Mouse (Mus musculus) mature B cell (primary cell): Measurements from ENCODE around the gene Gm10447.

Experiments
- in situ Hi-C: fragments of 300-500 bp; cut with MboI; formaldehyde crosslinking; loops from 2 replicates; pipeline ENCODE4 v1.14.3; 2019

Gene Gm10447

DNA sequence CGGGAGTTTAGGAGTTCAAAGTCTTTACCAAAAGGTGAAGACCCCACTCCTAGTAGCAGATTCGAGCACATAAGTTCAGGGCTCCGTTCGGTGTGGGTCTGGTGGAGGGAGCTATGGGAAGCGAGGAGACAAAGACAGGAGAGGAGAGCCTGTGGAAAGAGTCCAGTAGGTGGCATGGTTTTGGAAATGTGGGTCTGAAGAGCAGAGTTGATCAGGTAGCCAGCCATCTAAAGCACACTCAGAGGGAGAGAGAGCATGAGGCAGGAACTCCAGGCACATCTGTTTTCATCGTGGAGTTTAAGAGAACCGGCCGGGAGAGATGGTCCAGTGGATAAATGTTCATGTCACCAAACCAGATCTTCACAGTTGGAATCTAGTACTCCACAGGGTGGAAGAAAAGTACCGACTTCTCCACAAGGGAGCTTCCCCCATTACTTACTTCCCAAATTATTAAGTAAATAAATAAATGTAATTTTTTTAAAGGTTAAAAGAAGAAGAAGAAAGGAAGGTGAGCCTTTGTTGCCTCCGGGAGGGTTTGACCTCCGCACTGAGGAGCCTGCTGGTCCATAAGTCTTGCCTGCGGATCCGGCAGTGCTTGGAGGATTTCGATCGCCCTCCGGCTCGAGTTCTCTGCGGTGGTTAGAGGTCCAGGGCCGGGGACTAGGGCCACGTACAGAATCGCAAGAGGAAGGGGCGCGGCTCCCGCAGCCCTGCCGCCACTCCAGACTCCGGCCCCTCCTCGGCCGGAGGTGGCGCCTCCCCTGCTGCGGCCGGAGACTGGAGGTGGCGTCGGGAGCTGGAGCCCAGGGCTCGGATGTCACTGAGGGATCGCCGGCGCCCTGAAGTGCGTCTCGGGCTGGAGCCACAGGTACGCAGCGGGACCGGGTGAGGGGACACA lies at the start of gene Gm10447, which contains the start of gene Shroom1:
Gene Gm10447, minus strand, starts transcription at position 637 of the 898 bp plus-strand sequence.
Gene Shroom1, plus strand, starts transcription at position 732 of the 898 bp plus-strand sequence.
- in situ Hi-C loops = no loop called here

DNA sequence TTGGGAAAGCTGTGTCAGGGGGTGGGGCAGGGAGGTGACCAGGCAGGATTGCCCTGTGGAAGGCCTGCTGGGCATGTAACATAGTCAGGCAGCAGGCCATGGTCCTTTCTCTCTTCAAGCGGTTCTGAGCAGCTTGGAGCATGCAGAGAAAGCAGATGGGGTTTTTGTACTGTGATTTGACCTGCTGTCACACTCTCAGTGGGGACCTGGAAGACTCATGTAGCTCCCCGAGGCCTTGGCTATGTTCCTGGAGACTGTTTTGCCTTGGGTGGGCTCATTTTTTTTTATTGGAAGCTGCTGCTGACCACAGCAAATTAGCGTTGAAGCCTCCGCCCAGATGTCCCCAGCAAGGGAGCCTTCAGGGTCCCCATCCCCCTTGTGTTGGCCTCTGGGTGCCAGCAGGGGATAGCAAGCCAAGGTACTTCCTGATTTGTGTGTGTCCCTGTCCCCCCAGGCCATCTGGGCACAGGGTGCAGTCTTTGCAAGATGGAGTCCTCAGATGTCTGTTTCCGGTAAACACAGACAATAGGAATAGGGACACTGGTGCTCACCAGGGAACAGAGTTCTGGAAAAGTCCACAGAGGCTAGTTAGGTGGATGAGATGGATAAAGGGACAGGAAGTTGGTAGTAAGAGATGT lies 48.2 kb upstream of the Gm10447 start:
- in situ Hi-C loops = no loop called here

DNA sequence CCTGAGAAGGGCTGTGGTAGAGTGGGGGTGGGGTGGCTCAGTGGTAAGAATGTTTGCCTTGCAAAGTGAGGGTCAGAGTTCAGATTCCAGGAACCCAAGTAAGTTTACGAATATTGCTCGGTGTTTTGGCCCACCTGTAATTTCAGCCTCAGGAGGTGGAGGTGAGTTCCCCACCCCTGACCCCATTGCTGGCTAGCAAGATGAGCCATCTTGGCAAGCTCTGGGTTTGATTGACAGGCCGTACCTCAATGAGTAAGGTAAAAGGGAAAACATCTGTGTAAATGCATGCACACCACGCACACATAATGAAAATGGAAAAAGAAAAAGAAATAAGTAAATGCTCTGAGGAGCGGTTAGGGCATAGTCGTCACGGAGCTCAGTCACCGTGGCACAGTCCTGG lies 47.5 kb upstream of the Gm10447 start:
- in situ Hi-C loops = no loop called here

GRCm38 (mm10) chr11:53503738-53504137 lies 46.8 kb upstream of the Gm10447 start:
- in situ Hi-C loops = no loop called here

DNA sequence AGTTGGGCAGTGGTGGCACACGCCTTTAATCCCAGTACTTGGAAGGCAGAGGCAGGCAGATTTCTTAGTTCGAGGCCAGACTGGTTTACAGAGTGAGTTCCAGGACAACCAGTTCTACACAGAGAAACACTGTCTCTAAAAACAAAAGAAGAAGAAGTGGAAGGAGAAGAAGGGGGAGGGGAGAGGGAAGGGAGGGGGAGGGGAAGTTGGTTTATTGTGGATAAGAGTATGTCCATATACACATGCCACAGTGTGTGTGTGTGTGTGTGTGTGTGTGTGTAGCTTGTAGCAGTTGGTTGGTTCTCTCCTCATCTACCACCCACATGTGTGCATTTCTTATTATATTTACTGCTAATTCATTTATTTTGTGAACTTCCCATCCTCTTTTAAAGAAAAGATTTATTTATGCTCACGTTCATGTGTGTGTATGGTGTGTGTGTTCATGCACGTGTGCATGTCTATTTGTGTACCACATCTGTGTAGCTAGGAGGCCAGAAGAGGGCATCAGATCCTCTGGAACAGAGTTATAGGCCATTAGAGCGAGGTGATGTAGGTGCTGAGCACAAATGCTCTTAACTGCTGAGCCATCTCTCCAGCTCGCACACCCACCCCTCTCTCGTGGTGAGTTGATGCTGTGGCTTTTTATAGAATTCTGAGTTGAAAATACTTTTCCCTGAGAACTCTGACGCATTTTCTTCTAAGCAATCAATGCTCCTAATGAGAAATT lies 45.3 kb upstream of the Gm10447 start:
- in situ Hi-C loops = no loop called here

GRCm38 (mm10) chr11:53500569-53500968 lies 43.7 kb upstream of the Gm10447 start:
- in situ Hi-C loops = no loop called here

GRCm38 (mm10) chr11:53496946-53497345 lies 40.0 kb upstream of the Gm10447 start:
- in situ Hi-C loops = no loop called here

DNA sequence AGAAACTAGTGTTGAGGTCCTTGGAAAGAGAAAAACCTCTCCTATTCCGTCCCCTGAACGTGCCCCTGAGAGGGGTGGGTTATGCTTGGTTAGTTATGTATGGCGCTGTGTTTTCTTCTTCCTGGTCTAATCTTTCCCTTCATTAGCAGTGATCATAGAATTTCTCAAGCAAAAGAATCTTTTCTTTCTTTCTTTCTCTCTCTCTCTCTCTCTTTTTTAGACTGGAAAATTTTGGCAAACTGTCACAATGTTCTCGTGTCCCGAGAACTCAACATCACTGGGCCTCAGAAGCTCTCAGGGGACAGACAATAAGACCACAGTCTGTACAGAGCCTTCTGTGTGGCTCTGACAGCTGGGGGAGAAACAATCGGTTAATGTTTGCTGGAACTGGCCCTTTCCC lies 38.5 kb upstream of the Gm10447 start:
- in situ Hi-C loops = no loop called here

DNA sequence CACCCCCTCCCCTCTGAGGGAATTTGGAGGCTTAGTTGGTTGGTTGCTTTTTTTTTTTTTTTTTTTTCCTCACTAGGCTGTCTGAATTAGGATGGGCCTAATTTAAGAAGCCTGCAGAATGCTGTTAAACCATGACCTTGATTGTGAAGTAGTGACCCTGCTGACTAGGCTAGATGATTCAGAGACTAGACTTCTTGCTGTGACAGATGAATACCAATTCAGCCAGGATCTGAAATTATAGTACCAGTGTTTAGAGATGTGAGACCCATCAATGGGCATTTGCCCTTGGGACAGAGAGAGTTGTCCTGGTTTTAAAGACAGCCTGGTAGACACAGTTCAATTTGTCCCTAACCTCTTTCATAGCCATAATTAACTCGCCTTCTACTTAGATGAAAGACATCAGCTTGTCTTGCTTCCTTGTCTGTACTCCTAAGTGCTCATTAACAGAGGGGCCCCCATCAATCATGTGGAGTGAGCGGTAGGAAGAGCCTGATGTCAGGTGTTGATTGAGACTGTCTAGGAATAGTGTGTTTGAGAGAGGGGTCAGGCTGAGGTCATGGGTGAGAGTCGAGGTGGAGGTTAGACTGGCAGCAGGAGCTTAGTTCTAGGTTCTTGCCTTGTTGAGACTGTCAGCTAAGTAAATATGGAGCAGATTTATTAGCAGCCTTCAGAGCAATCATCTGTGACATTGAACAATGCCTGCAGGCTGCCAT lies 36.5 kb upstream of the Gm10447 start:
- in situ Hi-C loops = no loop called here

- in situ Hi-C loops = no loop called here
These were observed 35.1 kb upstream of the Gm10447 start for GRCm38 (mm10) chr11:53491954-53492401.

GRCm38 (mm10) chr11:53489421-53489820 lies 32.5 kb upstream of the Gm10447 start:
- in situ Hi-C loops = no loop called here

GRCm38 (mm10) chr11:53489007-53489406 lies 32.1 kb upstream of the Gm10447 start:
- in situ Hi-C loops = no loop called here

- in situ Hi-C loops = no loop called here
These were observed 30.1 kb upstream of the Gm10447 start for GRCm38 (mm10) chr11:53486822-53487594.

DNA sequence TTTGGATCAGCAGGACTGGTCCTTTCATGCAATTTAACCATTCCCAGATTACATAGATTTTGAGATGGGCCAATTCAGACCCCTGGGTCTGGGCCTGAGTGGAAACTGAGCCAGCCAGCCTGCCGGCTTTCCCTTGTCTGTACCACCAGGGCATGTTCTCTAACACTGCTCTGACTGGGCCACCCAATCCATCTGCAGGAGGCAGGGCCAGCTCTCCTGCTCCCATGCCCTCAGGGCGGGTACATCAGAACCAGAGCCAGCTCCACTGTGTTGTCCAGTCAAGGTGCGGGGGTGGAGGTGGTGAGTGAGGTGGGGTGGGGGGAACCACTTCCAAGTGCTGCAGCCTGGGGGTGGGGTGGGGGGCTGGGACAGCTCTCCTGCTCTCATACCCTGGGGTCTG lies 29.4 kb upstream of the Gm10447 start:
- in situ Hi-C loops = no loop called here

- in situ Hi-C loops = no loop called here
These were observed 28.8 kb upstream of the Gm10447 start for GRCm38 (mm10) chr11:53485719-53486118.

DNA sequence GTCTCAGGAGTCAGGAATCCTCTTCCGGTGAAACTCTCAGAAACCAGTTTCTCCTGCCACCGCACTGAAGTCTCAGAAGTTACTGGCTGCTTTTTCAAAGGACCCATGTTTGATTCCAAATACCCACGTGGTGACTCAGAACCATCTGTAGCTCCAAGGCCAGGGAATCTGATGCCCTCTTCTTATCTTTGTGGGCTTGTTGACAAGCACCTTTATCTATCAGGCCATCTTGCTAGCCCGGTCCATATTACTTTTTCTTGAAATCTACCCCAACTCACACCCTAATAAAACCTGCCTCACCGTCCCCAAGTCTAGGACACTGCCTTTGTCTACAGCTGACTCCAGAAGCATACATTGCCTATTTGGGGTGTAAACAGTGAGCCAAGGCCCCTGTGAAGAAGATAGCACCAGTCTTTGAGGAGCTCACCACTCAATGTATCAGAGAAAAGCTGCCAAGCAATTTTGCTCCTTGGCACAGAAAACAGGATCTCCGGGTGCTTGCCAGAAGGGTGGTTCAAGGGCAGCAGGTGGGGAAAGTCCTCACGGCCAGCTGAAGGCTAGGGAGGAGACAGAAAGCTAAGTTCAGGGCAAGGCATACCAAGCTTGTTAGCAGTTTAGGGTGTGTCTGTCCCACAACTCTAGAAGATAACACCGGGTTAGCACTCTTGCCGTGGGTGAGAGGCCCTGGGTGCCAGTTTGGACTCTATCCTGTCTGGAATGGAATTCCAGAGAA lies 26.4 kb upstream of the Gm10447 start:
- in situ Hi-C loops = no loop called here

- in situ Hi-C loops = no loop called here
These were observed 24.3 kb upstream of the Gm10447 start for GRCm38 (mm10) chr11:53481088-53481730.

DNA sequence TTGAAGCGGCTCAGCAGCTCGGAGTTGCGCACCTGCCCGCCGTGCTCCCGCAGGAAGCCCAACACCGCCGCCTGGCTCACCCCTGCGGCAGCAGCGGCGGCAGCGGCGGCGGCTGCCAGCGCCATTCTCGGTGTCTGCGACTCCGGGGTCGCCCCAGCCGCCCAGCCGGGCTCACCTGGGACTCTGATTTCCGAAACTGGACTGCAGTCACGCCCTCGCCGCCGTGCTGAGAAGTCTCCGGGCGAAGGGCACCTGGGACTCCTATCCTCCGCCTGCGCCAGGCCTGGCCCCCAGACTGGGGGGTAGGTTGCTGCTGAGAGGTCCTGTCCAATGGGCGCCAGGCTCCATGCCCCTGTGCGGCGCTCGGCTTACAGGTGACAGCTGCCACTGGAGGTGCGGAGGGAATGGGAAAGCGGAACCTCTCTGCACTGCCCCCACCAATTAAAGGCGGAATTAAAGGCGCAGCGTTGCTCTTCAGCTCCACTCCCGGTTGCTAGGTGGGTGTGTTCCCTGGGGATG lies 22.9 kb upstream of the Gm10447 start, which contains the start of the genes Gm9945 and Sowaha:
Gene Gm9945, plus strand, starts transcription at position 384 of the 519 bp plus-strand sequence.
Gene Sowaha, minus strand, starts transcription at position 492 of the 519 bp plus-strand sequence.
- in situ Hi-C loops = no loop called here

- in situ Hi-C loops = no loop called here
These were observed 22.4 kb upstream of the Gm10447 start for GRCm38 (mm10) chr11:53479171-53479782.
